11 mouse cellular contexts compared by ENCODE assay signal in the genomic region with DNA sequence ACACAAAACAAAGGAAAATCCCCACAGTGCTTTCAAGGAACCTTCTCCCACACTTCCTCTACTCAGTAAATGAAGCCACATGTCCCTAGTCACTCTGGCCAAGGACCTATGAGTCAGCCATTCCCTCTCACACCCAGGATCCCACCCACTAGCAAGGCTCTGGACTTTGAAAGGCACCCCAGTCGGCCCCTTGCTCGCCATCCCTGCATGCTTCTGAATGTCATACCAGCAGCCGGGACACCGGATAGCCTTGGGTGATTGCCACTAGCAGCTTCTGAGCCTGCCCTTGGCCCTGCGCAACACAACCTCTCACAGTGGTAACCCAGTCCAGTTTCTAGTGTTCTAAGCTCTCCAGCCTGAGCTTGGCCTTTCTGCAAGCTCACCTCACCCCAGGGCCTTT. TPM values are rescaled to one million over a fixed set of nuclear protein-coding genes. Genes with fewer than 3 reads are reported as not detected.
DNase-seq lines count a peak whose midpoint lies in the region; ATAC-seq and TF ChIP-seq lines count a peak whose summit lies in the region.
"Had no signal": no experiment of that assay in that cellular context is flagged by ENCODE, and none has a peak within 500 bp of the region (broad histone marks: within the 10 kb centered on the region; RNA-seq: fewer than 3 reads in every experiment).

No protein-coding gene starts in this region.

- WGBS in limb, embryonic 15.5 days: 56% methylated on average over 5 of the region's 5 CpGs
- WGBS in limb, embryonic 10.5 days: 75% methylated on average over 5 of the region's 5 CpGs
- 70% methylated on average over 5 of the region's 5 CpGs for WGBS in heart, embryonic 13.5 days
- WGBS in forebrain, postnatal 0 days: 88% methylated on average over 5 of the region's 5 CpGs

- no peaks in the 10 kb centered on the region for H3K9me3 ChIP-seq in limb, embryonic 15.5 days
- H3K9me3 ChIP-seq in limb, embryonic 10.5 days (replicated peaks): no peaks in the 10 kb centered on the region
- no peaks in the 10 kb centered on the region for H3K9me3 ChIP-seq in heart, embryonic 13.5 days
- H3K9me3 ChIP-seq in forebrain, postnatal 0 days (ENCODE audit: low read length): no peaks in the 10 kb centered on the region

- no peaks in the 10 kb centered on the region for H3K27me3 ChIP-seq in limb, embryonic 15.5 days
- no peaks in the 10 kb centered on the region for H3K27me3 ChIP-seq in limb, embryonic 10.5 days (ENCODE audit: low read depth, poor library complexity, severe bottlenecking)
- no peaks in the 10 kb centered on the region for H3K27me3 ChIP-seq in heart, embryonic 13.5 days (replicated peaks)
- H3K27me3 ChIP-seq in forebrain, postnatal 0 days (ENCODE audit: insufficient read depth, low read length): no peaks in the 10 kb centered on the region

- no peak for DNase-seq in limb, embryonic 10.5 days (ENCODE audit: low spot score)
- peak; percentile 73 for DNase-seq in adrenal gland, postnatal 25 days
- DNase-seq in lung, postnatal 14 days: peak; percentile 56
- DNase-seq in urinary bladder, postnatal 25 days (ENCODE audit: low spot score): no peak
- DNase-seq in spleen, adult 18-20 months: no peak
- no peak for DNase-seq in forebrain, postnatal 0 days
- DNase-seq: cerebellum, postnatal 25 days; lung, embryonic 14.5 days had no signal

- H3K4me2 ChIP-seq in limb, embryonic 15.5 days: peak overlapping the region; percentile 22; the same call in 1 of the 2 replicates
- no peak overlapping the region for H3K4me2 ChIP-seq in heart, embryonic 13.5 days
- no peak overlapping the region for H3K4me2 ChIP-seq in forebrain, postnatal 0 days (ENCODE audit: low read depth)
- H3K4me2 ChIP-seq: lung, embryonic 14.5 days had no signal

- peaks cover 73% of the 10 kb centered on the region for H3K4me1 ChIP-seq in limb, embryonic 15.5 days
- H3K4me1 ChIP-seq in limb, embryonic 10.5 days: peaks cover 35% of the 10 kb centered on the region
- peaks cover 67% of the 10 kb centered on the region for H3K4me1 ChIP-seq in heart, embryonic 13.5 days
- H3K4me1 ChIP-seq in forebrain, postnatal 0 days (ENCODE audit: insufficient read depth): peaks cover 9% of the 10 kb centered on the region

- H3K4me3 ChIP-seq in limb, embryonic 15.5 days: no peak overlapping the region
- H3K4me3 ChIP-seq in limb, embryonic 10.5 days: no peak overlapping the region
- H3K4me3 ChIP-seq in heart, embryonic 13.5 days: no peak overlapping the region
- H3K4me3 ChIP-seq in forebrain, postnatal 0 days (ENCODE audit: low read depth, low read length): no peak overlapping the region

- H3K36me3 ChIP-seq in limb, embryonic 15.5 days: 0 out of 2 replicates have a peak, but pooled peaks cover 4% of the 10 kb centered on the region
- peaks cover 54% of the 10 kb centered on the region for H3K36me3 ChIP-seq in limb, embryonic 10.5 days
- H3K36me3 ChIP-seq in heart, embryonic 13.5 days: peaks cover 23% of the 10 kb centered on the region
- H3K36me3 ChIP-seq in forebrain, postnatal 0 days (ENCODE audit: insufficient read depth): no peaks in the 10 kb centered on the region

- peak overlapping the region; percentile 54 for H3K27ac ChIP-seq in limb, embryonic 15.5 days
- no peak overlapping the region for H3K27ac ChIP-seq in limb, embryonic 10.5 days
- peak overlapping the region; percentile 10; the same call in 1 of the 2 replicates for H3K27ac ChIP-seq in heart, embryonic 13.5 days (replicated peaks)
- H3K27ac ChIP-seq in forebrain, postnatal 0 days (ENCODE audit: low read depth, low read length): no peak overlapping the region

- ATAC-seq in limb, embryonic 15.5 days (ENCODE audit: insufficient number of reproducible peaks, low FRiP score, low TSS enrichment, low read depth): no peak
- ATAC-seq in heart, embryonic 13.5 days (ENCODE audit: extremely low read depth, insufficient number of reproducible peaks, low FRiP score, low TSS enrichment): no peak
- no peak for ATAC-seq in forebrain, postnatal 0 days

- no peak for TF ChIP-seq CTCF in forebrain, postnatal 0 days (IDR thresholded peaks at IDR 0.05; ENCODE audit: low read depth)

- no peak overlapping the region for H3K9ac ChIP-seq in limb, embryonic 15.5 days
- 0 out of 2 replicates have a peak overlapping the region, but pooled peaks have one; percentile 21 for H3K9ac ChIP-seq in heart, embryonic 13.5 days
- H3K9ac ChIP-seq in forebrain, postnatal 0 days: no peak overlapping the region
- H3K9ac ChIP-seq: lung, embryonic 14.5 days had no signal

RNA-seq across cellular contexts. Expression of a gene that starts 58.2 kb away (rescaled TPM):
- 59.9 and 65.2 TPM in 2 replicates for polyA plus RNA-seq in limb, embryonic 15.5 days (2015; fragmentation: Nextera tagmentation; extraction: Ambion mirVana)
- polyA plus RNA-seq in limb, embryonic 10.5 days (2016; fragmentation: Nextera tagmentation; extraction: Ambion mirVana): 38.6 and 46.7 TPM in 2 replicates
- total RNA-seq in adrenal gland, postnatal 25 days (2021): 270 and 436 TPM in 2 replicates
- 100 and 105 TPM in 2 replicates for polyA plus RNA-seq in heart, embryonic 13.5 days (2015; fragmentation: Nextera tagmentation; extraction: Ambion mirVana)
- 10.2 and 21.8 TPM in 2 replicates for total RNA-seq in forebrain, postnatal 0 days (2014; rRNA removed)
- polyA plus RNA-seq in forebrain, postnatal 0 days (2015; fragmentation: Nextera tagmentation; extraction: Ambion mirVana): 6.0 and 7.0 TPM in 2 replicates

RNA-seq across cellular contexts. Expression of a gene that starts 59.3 kb away (rescaled TPM):
- 0.35 and 0.84 TPM in 2 replicates for polyA plus RNA-seq in limb, embryonic 15.5 days (2015; fragmentation: Nextera tagmentation; extraction: Ambion mirVana)
- 0.08 and 0.13 TPM in 2 replicates for polyA plus RNA-seq in limb, embryonic 10.5 days (2016; fragmentation: Nextera tagmentation; extraction: Ambion mirVana)
- 2.2 and 2.3 TPM in 2 replicates for total RNA-seq in adrenal gland, postnatal 25 days (2021)
- 0.20 and 0.48 TPM in 2 replicates for polyA plus RNA-seq in heart, embryonic 13.5 days (2015; fragmentation: Nextera tagmentation; extraction: Ambion mirVana)
- total RNA-seq in forebrain, postnatal 0 days (2014; rRNA removed): 0.15 TPM in 1 of 2 replicates, not detected in the other
- 0.08 and 0.13 TPM in 2 replicates for polyA plus RNA-seq in forebrain, postnatal 0 days (2015; fragmentation: Nextera tagmentation; extraction: Ambion mirVana)
- total RNA-seq: left cerebral cortex, postnatal 25 days had no signal

Comparison
In these comparisons a context has a peak if more than half of its experiments do, and no peak if none do; other contexts are left out.
1. H3K27ac ChIP-seq: peak in limb, embryonic 15.5 days (single experiment) and heart, embryonic 13.5 days (single experiment); none in limb, embryonic 10.5 days (single experiment) and forebrain, postnatal 0 days (single experiment).
2. DNase-seq: peak in adrenal gland, postnatal 25 days (single experiment) and lung, postnatal 14 days (single experiment); none in limb, embryonic 10.5 days (single experiment), urinary bladder, postnatal 25 days (single experiment), spleen, adult 18-20 months (0 of 2) and forebrain, postnatal 0 days (single experiment).